Mouse (Mus musculus) layer of hippocampus, adult 2 months (tissue): ENCODE measurements around the gene Usp19. TPM values are rescaled to one million over a fixed set of nuclear protein-coding genes. Genes with fewer than 3 reads are reported as not detected.

Experiments used
- DNase-seq, 2 experiments: peaks; one replicate each; pipeline ENCODE4 v3.0.0; 2022; ENCODE audit warnings: low spot score in 2 of 2
- H3K27ac ChIP-seq: fragments of 200-600 bp; 2 replicates; pipeline ENCODE4 v1.8.1; 2022
- H3K4me3 ChIP-seq: fragments of 200-600 bp; 2 replicates; pipeline ENCODE4 v1.8.1; 2022; ENCODE audit warnings: mild to moderate bottlenecking
- CTCF ChIP-seq: fragments of 200-600 bp; conservative IDR thresholded peaks from 2 replicates; pipeline ENCODE4 v1.8.1; 2022; ENCODE audit warnings: antibody characterized with exemption, mild to moderate bottlenecking, moderate library complexity
- total RNA-seq, 2 experiments: library from RNA; stranded (reverse); gene quantifications; 2 replicates each; pipeline ENCODE4 v1.2.3; 2021

The Usp19 gene
- total RNA-seq, 2 experiments from 2014 or later = 154 TPM

GRCm38 (mm10) chr9:108517253-108517930 is 27.0 kb downstream of the Usp19 start:
- peak overlapping the region; percentile 94 for H3K27ac ChIP-seq
- peak; percentile 72 to 81 for DNase-seq
- H3K4me3 ChIP-seq = peak overlapping the region; percentile 91
- no peak for TF ChIP-seq CTCF

GRCm38 (mm10) chr9:108517931-108518332 is 27.5 kb downstream of the Usp19 start:
- Histone ChIP-seq H3K4me3 (peak overlapping the region; percentile 91), H3K27ac (peak overlapping the region; percentile 94)
- DNase-seq = peak; percentile 49 to 58
- peak; percentile 28 for TF ChIP-seq CTCF

GRCm38 (mm10) chr9:108521604-108522003 is 31.2 kb downstream of the Usp19 start:
- DNase-seq = no peak
- Histone ChIP-seq H3K27ac (no peak overlapping the region), H3K4me3 (no peak overlapping the region)
- no peak for TF ChIP-seq CTCF

- TF ChIP-seq CTCF = no peak
- no peak overlapping the region for H3K27ac ChIP-seq
- DNase-seq = no peak
- no peak overlapping the region for H3K4me3 ChIP-seq
Observed at GRCm38 (mm10) chr9:108523341-108523740, 32.9 kb downstream of the Usp19 start.

- H3K27ac ChIP-seq = no peak overlapping the region
- no peak for TF ChIP-seq CTCF
- no peak for DNase-seq
- H3K4me3 ChIP-seq = no peak overlapping the region
Observed at GRCm38 (mm10) chr9:108525400-108525799, 35.0 kb downstream of the Usp19 start.

GRCm38 (mm10) chr9:108530954-108531353 is 40.6 kb downstream of the Usp19 start:
- TF ChIP-seq CTCF = no peak
- Histone ChIP-seq H3K4me3 (no peak overlapping the region), H3K27ac (no peak overlapping the region)
- no peak for DNase-seq

- TF ChIP-seq CTCF = no peak
- no peak overlapping the region for H3K4me3 ChIP-seq
- no peak for DNase-seq
- no peak overlapping the region for H3K27ac ChIP-seq
Observed at GRCm38 (mm10) chr9:108531496-108531895, 41.1 kb downstream of the Usp19 start.

- no peak for TF ChIP-seq CTCF
- no peak overlapping the region for H3K27ac ChIP-seq
- no peak overlapping the region for H3K4me3 ChIP-seq
- DNase-seq = no peak
Observed at GRCm38 (mm10) chr9:108540846-108541245, 50.4 kb downstream of the Usp19 start.

GRCm38 (mm10) chr9:108545986-108546385 is 55.6 kb downstream of the Usp19 start:
- peak overlapping the region; percentile 19; the same call in 1 of the 2 replicates for H3K27ac ChIP-seq
- no peak overlapping the region for H3K4me3 ChIP-seq
- no peak for TF ChIP-seq CTCF
- no peak for DNase-seq

- Histone ChIP-seq H3K27ac (peak overlapping the region; percentile 25; the same call in 1 of the 2 replicates), H3K4me3 (no peak overlapping the region)
- no peak for DNase-seq
- no peak for TF ChIP-seq CTCF
Observed at GRCm38 (mm10) chr9:108546875-108547274, 56.5 kb downstream of the Usp19 start.

Other genes starting within 250 kb of the Usp19 start
- 10 to 100 TPM; 74.4 to 76.5 TPM for gene Dag1, start 226.6 kb upstream of the Usp19 start, total RNA-seq
- 100 to 1,000 TPM; 109 to 114 TPM for gene Nicn1, start 200.2 kb upstream of the Usp19 start, total RNA-seq
- 10 to 100 TPM; 32.9 to 34.4 TPM for gene Amt, start 193.7 kb upstream of the Usp19 start, total RNA-seq
- 100 to 1,000 TPM; 155 to 163 TPM for gene Rhoa, start 184.5 kb upstream of the Usp19 start, total RNA-seq
- gene Tcta, start 184.4 kb upstream of the Usp19 start, total RNA-seq = 10 to 100 TPM; 35.4 to 36.0 TPM
- 10 to 100 TPM; 62.2 to 64.1 TPM for gene Gpx1, start 151.7 kb upstream of the Usp19 start, total RNA-seq
- 100 to 1,000 TPM; 106 to 112 TPM for gene Usp4, start 142.7 kb upstream of the Usp19 start, total RNA-seq
- gene 1700102P08Rik, start 97.8 kb upstream of the Usp19 start, total RNA-seq = 1 to 10 TPM; 2.3 to 3.3 TPM
- gene Ccdc36, start 62.1 kb upstream of the Usp19 start, total RNA-seq = under 1 TPM in 1 of 2 experiments, not detected in 1; 0.15 TPM
- not detected for gene BC048562, start 54.1 kb upstream of the Usp19 start, total RNA-seq
- 10 to 100 TPM; 36.7 to 40.6 TPM for gene Ccdc71, start 30.1 kb upstream of the Usp19 start, total RNA-seq
- gene Klhdc8b, start 29.0 kb upstream of the Usp19 start, total RNA-seq = 10 to 100 TPM; 16.7 to 19.6 TPM
- 10 to 100 TPM; 29.3 to 30.7 TPM for gene Lamb2, start 10.9 kb upstream of the Usp19 start, total RNA-seq
- gene Qars, start 17.1 kb downstream of the Usp19 start, total RNA-seq = 10 to 100 TPM; 74.9 to 79.8 TPM
- gene Qrich1, start 26.2 kb downstream of the Usp19 start, total RNA-seq = 100 to 1,000 TPM; 161 TPM
- 10 to 100 TPM; 61.3 to 63.7 TPM for gene Impdh2, start 69.7 kb downstream of the Usp19 start, total RNA-seq
- 10 to 100 TPM; 60.8 to 73.3 TPM for gene Ndufaf3, start 76.8 kb downstream of the Usp19 start, total RNA-seq
- 100 to 1,000 TPM; 110 to 111 TPM for gene Dalrd3, start 79.3 kb downstream of the Usp19 start, total RNA-seq
- 100 to 1,000 TPM; 119 to 129 TPM for gene Wdr6, start 88.1 kb downstream of the Usp19 start, total RNA-seq
- 100 to 1,000 TPM; 101 to 104 TPM for gene P4htm, start 107.1 kb downstream of the Usp19 start, total RNA-seq
- gene Arih2, start 158.8 kb downstream of the Usp19 start, total RNA-seq = 10 to 100 TPM; 50.2 to 57.3 TPM
- gene Slc25a20, start 171.5 kb downstream of the Usp19 start, total RNA-seq = 10 to 100 TPM; 14.4 to 14.8 TPM
- 10 to 100 TPM; 43.4 to 45.5 TPM for gene Prkar2a, start 198.7 kb downstream of the Usp19 start, total RNA-seq